Mouse (Mus musculus) MEL (cell line): ENCODE data around the gene Tatdn3.

Source experiments
- MAZ ChIP-seq: IDR thresholded peaks from 2 replicates; pipeline ENCODE4 v1.6.1; 2012; ENCODE audit warnings: low read depth, mild to moderate bottlenecking, inconsistent platforms, low read length, improper control_type of control experiment
- POLR2A ChIP-seq, 2 experiments: IDR thresholded peaks; 2 replicates each; pipeline ENCODE4 v1.6.1; 2011 to 2012; ENCODE audit warnings: low read length in 2 of 2, mild to moderate bottlenecking in 2 of 2, control low read depth in 1 of 2, improper control_type of control experiment in 1 of 2, low read depth in 1 of 2, moderate library complexity in 1 of 2; ENCODE audit not compliant: control insufficient read depth in 1 of 2, insufficient read depth in 1 of 2, poor library complexity in 1 of 2
- POLR2AphosphoS2 ChIP-seq: IDR thresholded peaks from 2 replicates; pipeline ENCODE4 v1.6.1; 2011; ENCODE audit warnings: low read length, improper control_type of control experiment
- RCOR1 ChIP-seq: IDR thresholded peaks from 2 replicates; pipeline ENCODE4 v1.6.1; 2012; ENCODE audit warnings: low read depth, mild to moderate bottlenecking, inconsistent platforms, low read length, improper control_type of control experiment
- ZKSCAN1 ChIP-seq: IDR thresholded peaks from 2 replicates; pipeline ENCODE4 v1.6.1; 2012; ENCODE audit warnings: low read depth, mild to moderate bottlenecking, inconsistent platforms, low read length, improper control_type of control experiment, moderate library complexity

DNA sequence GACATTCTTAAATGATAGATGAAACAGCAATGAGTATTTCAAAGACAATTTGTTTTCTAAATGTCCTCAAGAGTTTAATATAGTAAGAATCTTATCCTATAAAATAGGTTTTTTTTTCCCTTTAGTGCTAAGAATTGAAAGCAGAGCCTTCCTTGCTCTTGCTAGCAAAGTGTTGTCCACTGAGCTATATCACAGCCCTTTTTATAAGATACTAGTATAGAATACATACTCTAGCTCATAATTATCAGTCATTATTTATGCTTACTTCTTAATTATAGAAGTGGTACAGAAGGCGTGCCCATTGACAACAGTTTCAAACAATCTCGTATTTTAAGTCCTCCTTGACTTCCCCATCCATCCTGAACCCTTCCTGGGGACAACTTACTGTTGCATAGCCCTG is 1.8 kb upstream of the Tatdn3 start:
- no peak for TF ChIP-seq ZKSCAN1
- no peak for TF ChIP-seq MAZ
- no peak for TF ChIP-seq RCOR1
- no peak for TF ChIP-seq POLR2A (IDR thresholded peaks at IDR 0.05; ENCODE audit: control insufficient read depth in 1 of 2, insufficient read depth in 1 of 2, low read depth in 1 of 2, low read length in 2 of 2, poor library complexity in 1 of 2)
- TF ChIP-seq POLR2AphosphoS2, result no peak
